Mouse (Mus musculus): ENCODE measurements around the gene Prdx5.

GRCm38 (mm10) chr19:6875834-6876233 lies 34.1 kb downstream of the Prdx5 start:
- no peak for TF ChIP-seq POLR2A (IDR thresholded peaks at IDR 0.05; ENCODE audit: insufficient read depth, low read depth, low read length)
- no peak for TF ChIP-seq CTCF (IDR thresholded peaks at IDR 0.05)

All from heart, adult 2 months (tissue).